Mouse (Mus musculus) heart, embryonic 14.5 days (tissue): Measurements from ENCODE around the gene Caly. TPM values are rescaled to one million over a fixed set of nuclear protein-coding genes. Genes with fewer than 3 reads are reported as not detected.

Experiments used
- ATAC-seq: fragments of 200-750 bp; cut with Nextera tagmentation; 2 replicates; pipeline ENCODE4 v1.8.0; 2017; ENCODE audit warnings: low read depth, moderate TSS enrichment; ENCODE audit not compliant: insufficient number of reproducible peaks, insufficient read depth, low FRiP score
- H3K27ac ChIP-seq, 2 experiments: fragments of 200-500 bp in 1 of 2; fragments of 300-500 bp in 1 of 2; sonication (generic) in 1 of 2; replicated peaks in 1 of 2; 2 replicates each; pipeline ENCODE4 v1.5.1; 2012 to 2014; ENCODE audit warnings: low read depth in 2 of 2, low read length in 2 of 2, control low read depth in 1 of 2, mild to moderate bottlenecking in 1 of 2, mixed read lengths in 1 of 2; ENCODE audit not compliant: control insufficient read depth in 1 of 2, insufficient read depth in 1 of 2
- H3K27me3 ChIP-seq: fragments of 300-500 bp; sonication (generic); 2 replicates; pipeline ENCODE4 v1.6.1; 2014; ENCODE audit warnings: mild to moderate bottlenecking, low read length, control low read depth; ENCODE audit not compliant: control insufficient read depth, insufficient read depth
- H3K36me3 ChIP-seq: fragments of 300-500 bp; sonication (generic); 2 replicates; pipeline ENCODE4 v1.6.1; 2014; ENCODE audit warnings: mild to moderate bottlenecking, control low read depth, low read length, mixed read lengths; ENCODE audit not compliant: control insufficient read depth, insufficient read depth
- H3K4me1 ChIP-seq, 2 experiments: fragments of 200-500 bp in 1 of 2; fragments of 300-500 bp in 1 of 2; sonication (generic) in 1 of 2; 2 replicates each; pipeline ENCODE4 v1.6.1; 2012 to 2014; ENCODE audit warnings: low read length in 2 of 2, control low read depth in 1 of 2, mixed read lengths in 1 of 2; ENCODE audit not compliant: control insufficient read depth in 2 of 2, insufficient read depth in 2 of 2
- H3K4me2 ChIP-seq: fragments of 300-500 bp; sonication (generic); 2 replicates; pipeline ENCODE4 v1.6.1; 2014; ENCODE audit warnings: mild to moderate bottlenecking, low read length
- H3K4me3 ChIP-seq, 2 experiments: fragments of 200-500 bp in 1 of 2; fragments of 300-500 bp in 1 of 2; sonication (generic) in 1 of 2; 2 replicates each; pipeline ENCODE4 v1.5.1; 2012 to 2014; ENCODE audit warnings: low read length in 2 of 2, mild to moderate bottlenecking in 2 of 2, control low read depth in 1 of 2, low read depth in 1 of 2, moderate library complexity in 1 of 2; ENCODE audit not compliant: control insufficient read depth in 1 of 2, insufficient read depth in 1 of 2
- H3K9ac ChIP-seq: fragments of 300-500 bp; sonication (generic); 2 replicates; pipeline ENCODE4 v1.6.1; 2014; ENCODE audit warnings: mild to moderate bottlenecking, low read length
- H3K9me3 ChIP-seq: fragments of 300-500 bp; sonication (generic); 2 replicates; pipeline ENCODE4 v1.6.1; 2016; ENCODE audit warnings: low read length, control low read depth; ENCODE audit not compliant: control insufficient read depth
- WGBS: fragments of 180-500 bp; shearing (Covaris S2); extraction: QIAGEN DNeasy Blood & Tissue Kit; methylation state at CpG from one replicate; pipeline ENCODE4 v1.1.7; 2014; 5-methylcytosine and 5-hydroxymethylcytosine counted together
- polyA plus RNA-seq: library from polyadenylated mRNA; unstranded; fragments of >200 nt; fragmentation: Nextera tagmentation; extraction: Ambion mirVana; gene quantifications from 2 replicates; pipeline ENCODE4 v1.2.1, GENCODE M21; 2014

The Caly gene
- polyA plus RNA-seq, 1 experiment from 2014 or later = 0.20 TPM

- no peak overlapping the region for H3K27ac ChIP-seq
- no peak overlapping the region for H3K4me3 ChIP-seq
- no peak overlapping the region for H3K9ac ChIP-seq
- no peaks in the 10 kb centered on the region for H3K36me3 ChIP-seq
- peaks cover 0 to 4% of the 10 kb centered on the region in 2 experiments; a peak in 1 of 4 replicates for H3K4me1 ChIP-seq
- no peak overlapping the region for H3K4me2 ChIP-seq
- H3K9me3 ChIP-seq = no peaks in the 10 kb centered on the region
- 22% methylated on average over 20 of the region's 20 CpGs for WGBS
- ATAC-seq = no peak
- peaks cover 42% of the 10 kb centered on the region for H3K27me3 ChIP-seq
Observed at GRCm38 (mm10) chr7:140081408-140082241, 723 bp downstream of the Caly start.

DNA sequence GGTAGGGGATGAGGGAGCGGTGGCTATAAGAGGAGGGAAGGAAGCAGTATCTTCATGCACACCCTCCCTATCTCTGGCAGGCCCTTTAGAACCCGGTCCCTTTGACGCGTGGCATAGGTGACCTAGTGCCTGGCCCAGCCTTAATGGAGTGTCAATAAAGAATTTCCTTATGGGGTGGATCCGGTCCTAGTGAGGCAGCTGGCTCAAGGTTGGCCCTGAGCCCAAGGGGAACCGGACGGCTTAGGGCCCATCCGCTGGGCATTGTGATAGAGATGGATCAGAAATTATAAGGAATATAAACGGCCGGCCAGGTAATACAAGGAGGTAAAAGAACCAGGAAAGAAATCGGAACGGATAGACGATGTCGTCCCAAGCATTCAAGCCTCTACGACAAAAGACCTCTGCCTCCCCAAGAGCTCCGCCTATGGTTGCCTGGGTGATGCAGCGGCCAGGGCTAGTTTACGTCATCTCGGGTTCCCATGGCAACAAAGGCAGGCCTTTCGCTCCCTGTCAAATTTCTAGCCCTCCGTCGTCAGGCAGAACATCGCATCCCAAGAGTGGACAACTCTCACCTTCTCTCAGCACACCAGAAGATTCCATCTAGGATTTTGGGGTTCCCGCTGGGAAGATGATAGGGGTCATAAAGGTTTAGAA, 1.7 kb downstream of the Caly start:
- 5% methylated on average over 24 of the region's 24 CpGs for WGBS
- no peak overlapping the region for H3K9ac ChIP-seq

DNA sequence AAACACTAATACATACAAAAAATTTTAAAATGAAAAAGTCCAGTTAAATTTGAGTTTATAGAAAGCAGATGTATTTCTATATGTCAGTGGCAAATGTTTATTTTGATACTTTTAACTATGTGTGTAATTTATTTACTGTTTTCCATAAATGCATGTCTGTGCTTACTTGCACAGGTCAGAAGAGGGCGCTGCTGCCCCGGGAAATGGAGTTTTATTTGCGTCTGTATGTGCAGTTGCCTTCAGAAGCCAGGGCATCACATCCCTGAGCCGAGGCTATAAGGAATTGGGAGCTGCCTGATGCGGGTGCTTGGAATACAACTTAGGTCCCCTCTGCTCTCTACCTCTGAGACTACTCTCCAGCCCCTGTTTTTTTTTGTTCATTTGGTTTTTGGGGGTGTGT, 3.6 kb downstream of the Caly start:
- H3K4me3 ChIP-seq = no peak overlapping the region
- WGBS = 6% methylated on average over 5 of the region's 5 CpGs
- H3K4me1 ChIP-seq = peaks cover 0 to 4% of the 10 kb centered on the region in 2 experiments; a peak in 1 of 4 replicates
- no peak overlapping the region for H3K4me2 ChIP-seq
- H3K27me3 ChIP-seq = peaks cover 47% of the 10 kb centered on the region
- no peak overlapping the region for H3K9ac ChIP-seq
- H3K36me3 ChIP-seq = no peaks in the 10 kb centered on the region
- no peak for ATAC-seq
- no peaks in the 10 kb centered on the region for H3K9me3 ChIP-seq
- H3K27ac ChIP-seq = no peak overlapping the region

More for the DNA sequence above, 1.7 kb downstream of the Caly start:
- Histone ChIP-seq H3K36me3 (no peaks in the 10 kb centered on the region), H3K27ac (no peak overlapping the region), H3K27me3 (peaks cover 44% of the 10 kb centered on the region), H3K4me2 (peak overlapping the region; percentile 45), H3K9me3 (no peaks in the 10 kb centered on the region), H3K4me1 (peaks cover 0 to 4% of the 10 kb centered on the region in 2 experiments; a peak in 1 of 4 replicates), H3K4me3 (peak overlapping the region; percentile 6 to 15; a peak in 1 of 4 replicates)
- no peak; the same call in 1 of the 2 replicates for ATAC-seq

GRCm38 (mm10) chr7:140077698-140078097, 4.7 kb downstream of the Caly start:
- peaks cover 47% of the 10 kb centered on the region for H3K27me3 ChIP-seq
- H3K9me3 ChIP-seq = no peaks in the 10 kb centered on the region
- peaks cover 0 to 4% of the 10 kb centered on the region in 2 experiments; a peak in 1 of 4 replicates for H3K4me1 ChIP-seq
- 73% methylated on average over 6 of the region's 6 CpGs for WGBS
- H3K4me3 ChIP-seq = no peak overlapping the region
- H3K9ac ChIP-seq = no peak overlapping the region
- ATAC-seq = no peak
- H3K27ac ChIP-seq = no peak overlapping the region
- no peak overlapping the region for H3K4me2 ChIP-seq
- H3K36me3 ChIP-seq = no peaks in the 10 kb centered on the region

GRCm38 (mm10) chr7:140070042-140070711, 12.2 kb downstream of the Caly start:
- no peak overlapping the region for H3K27ac ChIP-seq
- H3K27me3 ChIP-seq = peaks cover 25% of the 10 kb centered on the region
- 27% methylated on average over 39 of the region's 39 CpGs for WGBS
- H3K4me3 ChIP-seq = peak overlapping the region; percentile 35 to 37
- H3K36me3 ChIP-seq = no peaks in the 10 kb centered on the region
- peak overlapping the region; percentile 69 for H3K4me2 ChIP-seq
- peaks cover 0 to 4% of the 10 kb centered on the region in 2 experiments; a peak in 1 of 4 replicates for H3K4me1 ChIP-seq
- no peaks in the 10 kb centered on the region for H3K9me3 ChIP-seq
- 0 out of 2 replicates have a peak, but pooled peaks have one; percentile 33 for ATAC-seq
- H3K9ac ChIP-seq = peak overlapping the region; percentile 57

DNA sequence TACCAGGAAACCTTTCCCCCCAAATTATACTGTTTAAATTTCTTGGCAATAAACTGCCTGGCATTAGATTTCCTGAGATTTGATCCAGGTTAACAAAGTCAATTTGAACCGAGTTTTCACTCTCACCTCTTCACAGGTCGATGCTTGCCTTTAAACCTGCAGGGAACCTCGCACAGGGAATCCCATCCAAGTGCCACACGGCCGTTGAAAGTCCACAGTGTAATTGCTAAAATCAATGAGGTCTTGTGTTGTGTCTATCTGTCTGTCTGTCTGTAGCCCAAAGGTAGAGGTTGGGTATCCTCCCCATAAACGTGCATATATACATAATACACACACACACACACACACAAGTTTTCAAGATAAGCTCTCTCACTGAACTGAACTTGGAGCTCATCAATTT, 15.0 kb downstream of the Caly start:
- H3K4me1 ChIP-seq = peaks cover 0 to 4% of the 10 kb centered on the region in 2 experiments; a peak in 1 of 4 replicates
- 58% methylated on average over 6 of the region's 6 CpGs for WGBS
- no peak overlapping the region for H3K4me3 ChIP-seq
- H3K36me3 ChIP-seq = no peaks in the 10 kb centered on the region
- no peak overlapping the region for H3K27ac ChIP-seq
- peaks cover 48% of the 10 kb centered on the region for H3K27me3 ChIP-seq
- H3K9ac ChIP-seq = no peak overlapping the region
- ATAC-seq = no peak
- no peaks in the 10 kb centered on the region for H3K9me3 ChIP-seq
- H3K4me2 ChIP-seq = no peak overlapping the region

- Histone ChIP-seq H3K27ac (no peak overlapping the region), H3K9me3 (no peaks in the 10 kb centered on the region), H3K27me3 (peaks cover 87% of the 10 kb centered on the region), H3K36me3 (no peaks in the 10 kb centered on the region), H3K4me1 (peaks cover 5 to 6% of the 10 kb centered on the region in 2 experiments; a peak in 3 of 4 replicates), H3K9ac (no peak overlapping the region), H3K4me2 (no peak overlapping the region), H3K4me3 (no peak overlapping the region)
- WGBS = 24% methylated on average over 7 of the region's 7 CpGs
- no peak for ATAC-seq
Observed at GRCm38 (mm10) chr7:140063092-140063491, 19.3 kb downstream of the Caly start.
